Mouse (Mus musculus) midbrain, embryonic 14.5 days (tissue): ENCODE data around the gene Ddx11. TPM values are rescaled to one million over a fixed set of nuclear protein-coding genes. Genes with fewer than 3 reads are reported as not detected.
A peak's percentile ranks its signal among the peaks of the same experiment; 100 is the strongest.

Experiments used
- ATAC-seq: fragments of 200-750 bp; cut with Nextera tagmentation; 2 replicates; pipeline ENCODE4 v1.8.0; 2017; ENCODE audit warnings: moderate number of reproducible peaks, moderate library complexity; ENCODE audit not compliant: low FRiP score, low TSS enrichment
- DNase-seq: peaks from one replicate; pipeline ENCODE4 v3.0.0-alpha.2; 2015
- H3K27ac ChIP-seq: fragments of 300-500 bp; sonication (generic); replicated peaks from 2 replicates; pipeline ENCODE4 v1.5.1; 2014; ENCODE audit warnings: mild to moderate bottlenecking, low read depth, low read length, moderate library complexity
- H3K27me3 ChIP-seq: fragments of 300-500 bp; sonication (generic); 2 replicates; pipeline ENCODE4 v1.6.1; 2014; ENCODE audit warnings: low read length, control low read depth, mixed read lengths; ENCODE audit not compliant: control insufficient read depth, insufficient read depth
- H3K36me3 ChIP-seq: fragments of 300-500 bp; sonication (generic); 2 replicates; pipeline ENCODE4 v1.6.1; 2014; ENCODE audit warnings: low read length, control low read depth; ENCODE audit not compliant: control insufficient read depth, insufficient read depth
- H3K4me1 ChIP-seq: fragments of 300-500 bp; sonication (generic); 2 replicates; pipeline ENCODE4 v1.6.1; 2014; ENCODE audit warnings: mild to moderate bottlenecking, antibody characterized with exemption, low read length, control low read depth; ENCODE audit not compliant: control insufficient read depth, insufficient read depth
- H3K4me2 ChIP-seq: fragments of 300-500 bp; sonication (generic); 2 replicates; pipeline ENCODE4 v1.6.1; 2014; ENCODE audit warnings: mild to moderate bottlenecking, low read length, moderate library complexity
- H3K4me3 ChIP-seq: fragments of 300-500 bp; sonication (generic); replicated peaks from 2 replicates; pipeline ENCODE4 v1.5.1; 2014; ENCODE audit warnings: low read depth, low read length
- H3K9ac ChIP-seq: fragments of 300-500 bp; sonication (generic); replicated peaks from 2 replicates; pipeline ENCODE4 v1.6.1; 2014; ENCODE audit warnings: mild to moderate bottlenecking, low read length, moderate library complexity
- H3K9me3 ChIP-seq: fragments of 300-500 bp; sonication (generic); 2 replicates; pipeline ENCODE4 v1.6.1; 2016; ENCODE audit warnings: low read length, control low read depth, mixed read lengths; ENCODE audit not compliant: control insufficient read depth
- WGBS: fragments of 180-500 bp; shearing (Covaris S2); extraction: QIAGEN DNeasy Blood & Tissue Kit; methylation state at CpG from one replicate; pipeline ENCODE4 v1.1.7; 2014; 5-methylcytosine and 5-hydroxymethylcytosine counted together
- polyA plus RNA-seq: library from polyadenylated mRNA; unstranded; fragments of >200 nt; fragmentation: Nextera tagmentation; extraction: Ambion mirVana; gene quantifications from 2 replicates; pipeline ENCODE4 v1.2.1, GENCODE M21; 2014

Gene Ddx11
- polyA plus RNA-seq, 1 experiment from 2014 or later, result 4.8 TPM

DNA sequence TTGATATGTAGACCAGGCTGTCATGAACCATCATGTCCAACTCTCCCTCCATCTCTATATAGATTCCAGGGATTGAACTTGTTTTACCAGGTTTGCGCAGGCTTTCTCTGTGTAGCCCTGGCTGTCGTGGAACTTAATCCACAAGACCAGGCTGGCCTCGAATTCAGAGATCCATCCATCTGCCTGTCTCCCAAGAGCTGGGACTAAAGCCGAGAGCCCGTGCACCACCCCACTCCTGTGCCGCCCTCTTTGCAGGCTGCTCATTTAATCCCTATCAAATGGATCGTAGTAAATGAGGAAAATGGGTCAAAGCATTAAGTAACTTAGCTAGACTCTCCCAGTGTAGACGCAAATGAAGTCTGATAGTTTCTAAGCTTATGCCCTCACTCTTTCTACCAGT is 15.9 kb upstream of the Ddx11 start:
- ATAC-seq (no peak), DNase-seq (no peak)
- H3K27me3 ChIP-seq, result no peaks in the 10 kb centered on the region
- peaks cover 9% of the 10 kb centered on the region for H3K4me1 ChIP-seq
- H3K4me2 ChIP-seq, result no peak overlapping the region
- H3K4me3 ChIP-seq, result no peak overlapping the region
- no peaks in the 10 kb centered on the region for H3K36me3 ChIP-seq
- no peaks in the 10 kb centered on the region for H3K9me3 ChIP-seq
- H3K9ac ChIP-seq, result no peak overlapping the region
- H3K27ac ChIP-seq, result no peak overlapping the region
- 67% methylated on average over 8 of the region's 8 CpGs for WGBS

DNA sequence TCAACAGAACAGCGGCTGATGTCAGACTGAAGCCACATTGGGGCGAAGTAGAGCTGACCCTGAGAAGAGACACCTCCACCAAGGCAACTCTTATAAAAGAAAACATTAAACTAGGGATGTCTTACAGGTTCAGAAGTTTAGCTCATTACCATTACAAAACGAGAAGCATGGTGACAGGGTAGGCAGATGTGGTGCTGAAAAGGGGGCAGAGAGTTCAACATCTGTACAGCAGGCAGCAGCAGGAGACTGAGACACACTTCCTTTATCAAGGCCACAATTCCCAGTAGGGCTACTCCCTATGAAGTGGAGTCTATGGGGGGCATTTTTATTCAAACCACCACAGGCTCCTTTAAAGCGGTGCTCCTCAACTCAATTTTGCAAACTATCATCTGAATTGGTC is 15.1 kb upstream of the Ddx11 start:
- Histone ChIP-seq H3K9me3 (no peaks in the 10 kb centered on the region), H3K4me1 (peaks cover 10% of the 10 kb centered on the region), H3K4me2 (no peak overlapping the region), H3K27ac (no peak overlapping the region), H3K9ac (no peak overlapping the region), H3K27me3 (no peaks in the 10 kb centered on the region), H3K4me3 (no peak overlapping the region), H3K36me3 (no peaks in the 10 kb centered on the region)
- no peak for ATAC-seq
- DNase-seq, result no peak
- whole genome bisulfite sequencing, result 84% methylated on average over 4 of the region's 4 CpGs

DNA sequence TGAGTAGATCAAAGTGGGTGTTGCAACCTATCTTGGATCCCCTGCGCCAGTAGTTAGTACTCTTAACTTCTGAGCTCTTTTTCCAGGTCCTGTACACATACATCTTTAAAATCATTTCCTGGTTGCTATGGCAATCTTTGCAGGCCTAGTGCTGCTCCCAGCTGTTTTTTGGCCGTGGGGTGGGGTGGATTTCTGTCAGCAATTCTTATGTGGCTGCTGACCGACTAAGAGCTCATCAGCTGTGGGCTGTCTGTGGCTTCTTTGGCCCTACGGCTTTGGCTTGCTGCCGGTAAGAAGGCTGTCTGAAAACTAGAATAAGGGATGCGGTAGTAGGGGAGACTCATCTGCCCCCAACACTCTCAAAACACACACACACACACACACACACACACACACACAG is 12.6 kb upstream of the Ddx11 start:
- ATAC-seq (peak; percentile 32; the same call in 1 of the 2 replicates), DNase-seq (no peak)
- Histone ChIP-seq H3K9me3 (no peaks in the 10 kb centered on the region), H3K27ac (no peak overlapping the region), H3K4me3 (peak overlapping the region; percentile 76), H3K9ac (peak overlapping the region; percentile 75), H3K36me3 (peaks cover 21% of the 10 kb centered on the region), H3K4me2 (peak overlapping the region; percentile 69), H3K27me3 (no peaks in the 10 kb centered on the region), H3K4me1 (peaks cover 10% of the 10 kb centered on the region)
- WGBS, result 51% methylated on average over 6 of the region's 6 CpGs

DNA sequence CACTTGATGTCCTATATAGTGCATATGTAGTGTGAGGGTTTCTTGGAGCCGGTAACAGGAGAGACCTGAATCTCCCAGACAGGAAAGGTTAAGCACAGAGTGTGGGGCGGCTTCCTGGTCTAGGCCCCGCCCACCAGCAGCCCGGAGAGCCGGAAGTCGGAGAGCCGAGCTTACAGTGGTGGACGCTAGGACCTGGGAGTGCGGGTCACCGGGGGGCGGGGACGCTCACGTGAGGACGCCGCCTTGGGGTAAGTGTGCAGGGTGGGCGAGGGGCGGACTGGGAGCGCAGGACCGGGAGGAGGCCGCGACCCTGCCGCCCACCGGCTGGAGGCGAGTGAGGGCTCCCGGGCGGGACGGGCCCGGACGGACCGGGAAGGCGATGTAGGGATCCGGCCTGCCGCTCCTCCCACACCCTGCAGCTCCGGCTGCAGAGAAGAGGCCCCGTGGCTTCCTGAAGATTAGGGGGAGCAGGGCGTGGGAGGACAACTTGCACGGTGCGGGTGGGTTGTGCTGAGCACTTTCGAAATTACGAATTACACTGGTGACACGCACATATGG is 11.8 kb upstream of the Ddx11 start, which contains the start of gene Washc1:
Washc1 (plus strand) TSS at position 144 of the 558 bp plus-strand sequence.
- Histone ChIP-seq H3K36me3 (peaks cover 29% of the 10 kb centered on the region), H3K4me2 (peak within 1 kb of the TSS; percentile 69), H3K4me1 (peaks cover 10% of the 10 kb centered on the region), H3K27me3 (no peaks in the 10 kb centered on the region), H3K9ac (peak within 1 kb of the TSS; percentile 75), H3K27ac (peak within 1 kb of the TSS; percentile 68; the same call in 1 of the 2 replicates), H3K4me3 (peak within 1 kb of the TSS; percentile 76), H3K9me3 (no peaks in the 10 kb centered on the region)
- DNase-seq (peak; percentile 96), ATAC-seq (peak; percentile 98)
- WGBS, result under 1% methylated on average over 41 of the region's 41 CpGs

DNA sequence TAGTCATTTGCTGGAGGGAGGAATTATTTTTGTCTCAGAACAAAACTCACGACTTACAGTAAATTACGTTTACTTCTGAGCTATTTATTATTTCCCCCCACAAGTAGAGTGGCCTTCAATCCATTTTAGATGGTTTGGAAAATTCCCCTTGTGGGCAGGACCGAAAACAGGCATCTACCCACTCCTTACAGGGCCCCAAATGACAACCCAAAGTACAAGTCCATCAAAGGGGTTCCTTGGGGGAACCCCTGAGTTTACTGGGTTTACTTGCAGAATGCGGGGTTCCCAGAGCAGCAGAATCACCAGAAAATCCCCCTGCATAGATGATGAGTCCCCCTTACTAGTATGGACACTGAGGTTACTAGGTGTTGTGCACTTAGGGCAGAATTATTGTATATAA is 11.2 kb upstream of the Ddx11 start:
- H3K9me3 ChIP-seq, result no peaks in the 10 kb centered on the region
- WGBS, result 56% methylated on average over 4 of the region's 4 CpGs
- H3K4me1 ChIP-seq, result peaks cover 10% of the 10 kb centered on the region
- peak overlapping the region; percentile 75 for H3K9ac ChIP-seq
- H3K36me3 ChIP-seq, result peaks cover 36% of the 10 kb centered on the region
- H3K27me3 ChIP-seq, result no peaks in the 10 kb centered on the region
- DNase-seq (no peak), ATAC-seq (no peak)
- peak overlapping the region; percentile 76 for H3K4me3 ChIP-seq
- peak overlapping the region; percentile 69 for H3K4me2 ChIP-seq
- H3K27ac ChIP-seq, result no peak overlapping the region

DNA sequence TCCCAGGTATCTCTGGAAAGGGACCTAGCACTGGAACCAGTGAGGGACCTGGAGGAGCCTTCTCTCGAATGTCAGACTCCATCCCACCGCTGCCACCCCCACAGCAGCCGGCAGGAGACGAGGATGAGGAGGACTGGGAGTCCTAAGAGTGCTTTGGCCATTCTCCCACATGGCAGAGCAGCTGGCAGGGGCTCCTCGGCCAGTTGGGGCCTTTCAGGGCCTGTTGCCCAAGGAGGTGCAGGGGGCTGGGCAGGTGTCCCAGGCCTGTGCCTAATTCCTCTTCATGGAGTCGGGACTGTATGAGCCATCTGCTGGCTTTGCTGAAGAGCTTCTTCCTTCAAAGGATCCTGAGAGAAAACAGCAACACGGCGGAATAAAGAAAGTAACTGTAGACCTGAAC is 4.3 kb upstream of the Ddx11 start:
- peaks cover 65% of the 10 kb centered on the region for H3K36me3 ChIP-seq
- DNase-seq (no peak), ATAC-seq (no peak)
- no peaks in the 10 kb centered on the region for H3K9me3 ChIP-seq
- no peaks in the 10 kb centered on the region for H3K27me3 ChIP-seq
- H3K4me2 ChIP-seq, result no peak overlapping the region
- WGBS, result 90% methylated on average over 8 of the region's 8 CpGs
- H3K4me1 ChIP-seq, result 0 out of 2 replicates have a peak, but pooled peaks cover 2% of the 10 kb centered on the region
- H3K9ac ChIP-seq, result no peak overlapping the region
- no peak overlapping the region for H3K4me3 ChIP-seq
- no peak overlapping the region for H3K27ac ChIP-seq

DNA sequence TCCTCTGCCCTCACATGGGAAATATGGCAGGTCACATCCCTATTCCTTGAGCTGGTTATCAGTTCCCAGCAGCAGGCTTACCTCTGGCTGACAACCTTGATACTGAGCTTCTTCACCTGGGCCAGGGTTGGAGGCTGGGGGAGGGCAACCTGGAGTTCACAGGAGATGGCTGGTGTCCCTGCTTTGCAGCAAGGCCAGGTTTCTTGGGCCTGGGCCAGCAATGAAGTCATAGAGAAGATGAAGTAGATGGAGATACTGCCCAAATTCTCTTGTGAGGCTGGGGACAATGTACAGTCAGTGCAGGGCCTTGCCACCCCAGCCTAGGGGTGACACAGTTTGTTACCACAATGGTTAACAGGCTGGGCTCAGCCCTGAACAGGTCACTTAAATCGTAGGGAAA is 2.6 kb upstream of the Ddx11 start:
- no peaks in the 10 kb centered on the region for H3K27me3 ChIP-seq

DNA sequence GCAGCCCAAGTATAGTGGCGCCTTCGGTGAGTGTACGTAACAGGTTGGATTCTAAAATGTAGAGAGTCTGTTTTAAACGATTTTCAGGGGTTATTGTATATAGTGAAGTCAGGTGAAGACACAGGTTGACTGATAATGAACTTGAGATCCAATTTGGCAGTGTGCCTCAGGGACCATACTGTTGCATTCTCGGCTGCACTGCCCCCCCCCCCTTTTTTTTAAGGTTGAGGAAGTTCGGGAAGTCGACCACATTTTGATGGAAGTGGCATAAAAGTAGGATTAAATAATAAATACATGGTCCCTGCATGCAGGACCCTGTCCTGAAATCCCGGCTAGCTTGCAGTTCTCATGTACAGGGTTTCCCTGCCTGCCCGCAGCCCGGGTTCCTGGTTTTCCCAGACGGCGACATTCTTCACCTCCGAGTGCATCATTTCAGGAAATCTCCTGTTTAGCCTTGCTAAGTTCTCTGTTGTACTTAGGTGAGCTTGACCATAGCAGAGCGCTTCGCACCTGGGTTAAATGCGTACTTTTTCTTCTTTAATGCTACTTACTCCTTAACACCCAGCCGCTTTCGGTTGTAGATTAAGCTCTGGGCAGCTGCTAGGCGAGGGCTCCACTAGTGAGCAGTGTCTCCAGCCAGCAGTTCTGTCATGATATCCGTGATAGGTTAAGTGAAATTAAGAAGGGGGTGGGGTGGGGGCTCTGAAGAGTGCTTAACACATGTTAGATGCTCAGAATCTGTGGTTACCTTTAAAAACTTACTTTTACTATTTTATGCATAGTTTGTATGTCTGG is 693 bp downstream of the Ddx11 start:
- 2% methylated on average over 20 of the region's 20 CpGs for WGBS
- Histone ChIP-seq H3K27ac (no peak overlapping the region), H3K27me3 (no peaks in the 10 kb centered on the region), H3K36me3 (peaks cover 15% of the 10 kb centered on the region), H3K4me2 (peak overlapping the region; percentile 71), H3K4me3 (peak overlapping the region; percentile 71), H3K9me3 (no peaks in the 10 kb centered on the region), H3K4me1 (0 out of 2 replicates have a peak, but pooled peaks cover 5% of the 10 kb centered on the region), H3K9ac (peak overlapping the region; percentile 53)
- DNase-seq (no peak), ATAC-seq (peak; percentile 15; the same call in 1 of the 2 replicates)

More for the DNA sequence above, 2.6 kb upstream of the Ddx11 start:
- 75% methylated on average over 1 of the region's 1 CpGs for WGBS
- no peak for ATAC-seq
- Histone ChIP-seq H3K4me3 (no peak overlapping the region), H3K4me2 (no peak overlapping the region), H3K9me3 (no peaks in the 10 kb centered on the region), H3K9ac (no peak overlapping the region), H3K27ac (no peak overlapping the region), H3K36me3 (peaks cover 48% of the 10 kb centered on the region), H3K4me1 (0 out of 2 replicates have a peak, but pooled peaks cover 5% of the 10 kb centered on the region)
- no peak for DNase-seq
